8 mouse cellular contexts compared by ENCODE assay signal in the genomic region with DNA sequence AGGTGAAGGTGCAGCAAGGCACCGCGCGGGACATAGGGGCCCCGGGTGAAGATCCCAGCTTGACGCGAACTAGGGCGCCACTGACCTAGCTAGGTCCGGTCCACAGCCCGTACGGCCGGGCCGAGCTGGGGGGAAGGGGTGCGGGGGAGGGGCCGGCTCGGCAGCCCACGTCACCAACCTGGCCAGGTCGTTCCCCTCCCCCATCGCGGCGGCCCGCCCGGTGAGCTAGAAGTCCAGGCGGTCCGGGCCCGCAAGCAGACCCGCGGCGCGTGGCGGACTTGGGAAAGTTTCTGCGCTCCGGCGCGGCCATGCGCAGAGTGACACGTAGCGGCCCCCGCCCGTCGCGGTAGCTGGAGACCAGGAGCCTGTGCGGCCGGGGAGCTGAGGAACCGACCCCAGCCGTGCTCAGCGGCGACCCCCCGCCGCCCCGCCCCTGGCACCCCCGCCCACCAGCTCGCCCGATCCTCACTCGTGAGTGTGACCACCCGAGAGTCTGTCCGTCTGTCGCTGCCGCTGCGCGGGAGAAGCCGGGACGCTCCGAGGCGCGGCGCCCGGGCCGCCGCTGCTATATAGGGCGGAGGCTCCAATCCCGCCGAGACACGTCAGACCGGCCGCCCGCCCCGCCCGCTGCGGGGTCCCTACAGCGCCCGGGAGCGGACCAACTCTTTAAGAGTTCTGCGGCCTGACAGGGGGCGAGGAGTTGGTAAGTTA. TPM values are rescaled to one million over a fixed set of nuclear protein-coding genes. Genes with fewer than 3 reads are reported as not detected.
DNase-seq lines count a peak whose midpoint lies in the region; ATAC-seq and TF ChIP-seq lines count a peak whose summit lies in the region.

No protein-coding gene starts in this region.

- no peak for DNase-seq in cerebellum, adult 8-10 months
- DNase-seq in heart, adult 2 months: peak; percentile 90
- peak; percentile 72 to 76 for DNase-seq in kidney, adult 8-10 months
- peak; percentile 59 to 73 for DNase-seq in spleen, adult 18-20 months

- no peak for TF ChIP-seq CTCF in heart, adult 2 months (IDR thresholded peaks at IDR 0.05)

- WGBS in embryonic facial prominence, embryonic 12.5 days: under 1% methylated on average over 84 of the region's 84 CpGs
- WGBS in heart, adult 2 months: under 1% methylated on average over 78 of the region's 84 CpGs
- WGBS in limb, embryonic 13.5 days: under 1% methylated on average over 84 of the region's 84 CpGs
- under 1% methylated on average over 67 of the region's 84 CpGs for WGBS in midbrain, embryonic 15.5 days

- peak overlapping the region; percentile 91 for H3K4me3 ChIP-seq in embryonic facial prominence, embryonic 12.5 days
- H3K4me3 ChIP-seq in heart, adult 2 months: peak overlapping the region; percentile 99
- H3K4me3 ChIP-seq in limb, embryonic 13.5 days: peak overlapping the region; percentile 93
- peak overlapping the region; percentile 62 for H3K4me3 ChIP-seq in midbrain, embryonic 15.5 days

- ATAC-seq in cerebellum, adult (ENCODE audit: insufficient number of reproducible peaks, low FRiP score, low TSS enrichment): peak; percentile 71
- peak; percentile 90 for ATAC-seq in embryonic facial prominence, embryonic 12.5 days (ENCODE audit: insufficient number of reproducible peaks, insufficient read depth, low FRiP score, low TSS enrichment)
- ATAC-seq in limb, embryonic 13.5 days (ENCODE audit: low FRiP score, low read depth): peak; percentile 94
- peak; percentile 89 for ATAC-seq in midbrain, embryonic 15.5 days (replicated peaks)

- TF ChIP-seq POLR2A in heart, adult 2 months (IDR thresholded peaks at IDR 0.05; ENCODE audit: insufficient read depth, low read depth, low read length): peak; percentile 74

- TF ChIP-seq EP300 in heart, adult 2 months (IDR thresholded peaks at IDR 0.05; ENCODE audit: insufficient read depth, low read depth, low read length): no peak

- H3K4me1 ChIP-seq in embryonic facial prominence, embryonic 12.5 days: peaks cover 19% of the 10 kb centered on the region
- H3K4me1 ChIP-seq in heart, adult 2 months (ENCODE audit: control insufficient read depth, insufficient read depth, low read length): peaks cover 7% of the 10 kb centered on the region
- peaks cover 26% of the 10 kb centered on the region for H3K4me1 ChIP-seq in limb, embryonic 13.5 days
- peaks cover 16% of the 10 kb centered on the region for H3K4me1 ChIP-seq in midbrain, embryonic 15.5 days

- H3K4me2 ChIP-seq in embryonic facial prominence, embryonic 12.5 days (replicated peaks): peak overlapping the region; percentile 56
- peak overlapping the region; percentile 74 for H3K4me2 ChIP-seq in limb, embryonic 13.5 days (replicated peaks)
- peak overlapping the region; percentile 96 for H3K4me2 ChIP-seq in midbrain, embryonic 15.5 days

- H3K36me3 ChIP-seq in embryonic facial prominence, embryonic 12.5 days: peaks cover 16% of the 10 kb centered on the region
- peaks cover 19% of the 10 kb centered on the region for H3K36me3 ChIP-seq in heart, adult 2 months (ENCODE audit: control insufficient read depth, insufficient read depth, low read length)
- peaks cover 22% of the 10 kb centered on the region for H3K36me3 ChIP-seq in limb, embryonic 13.5 days
- no peaks in the 10 kb centered on the region for H3K36me3 ChIP-seq in midbrain, embryonic 15.5 days (replicated peaks)

- intact Hi-C loops in heart, adult 2 months (cut with DNase I): loop anchor here (1.0 to 10.0 kb wide), 3 partner anchors 33 to 310 kb away; a partner anchor contains a TSS

- no peaks in the 10 kb centered on the region for H3K9me3 ChIP-seq in embryonic facial prominence, embryonic 12.5 days
- no peaks in the 10 kb centered on the region for H3K9me3 ChIP-seq in limb, embryonic 13.5 days
- no peaks in the 10 kb centered on the region for H3K9me3 ChIP-seq in midbrain, embryonic 15.5 days

- H3K9ac ChIP-seq in embryonic facial prominence, embryonic 12.5 days: peak overlapping the region; percentile 85
- peak overlapping the region; percentile 97 for H3K9ac ChIP-seq in heart, adult 2 months (ENCODE audit: low read depth, low read length)
- peak overlapping the region; percentile 91 for H3K9ac ChIP-seq in limb, embryonic 13.5 days
- peak overlapping the region; percentile 55 for H3K9ac ChIP-seq in midbrain, embryonic 15.5 days

- H3K27ac ChIP-seq in embryonic facial prominence, embryonic 12.5 days: peak overlapping the region; percentile 87
- H3K27ac ChIP-seq in heart, adult 2 months: peak overlapping the region; percentile 96
- H3K27ac ChIP-seq in limb, embryonic 13.5 days: peak overlapping the region; percentile 95
- peak overlapping the region; percentile 51 for H3K27ac ChIP-seq in midbrain, embryonic 15.5 days

- H3K27me3 ChIP-seq in embryonic facial prominence, embryonic 12.5 days: no peaks in the 10 kb centered on the region
- no peaks in the 10 kb centered on the region for H3K27me3 ChIP-seq in heart, adult 2 months (ENCODE audit: control insufficient read depth, insufficient read depth, low read length)
- no peaks in the 10 kb centered on the region for H3K27me3 ChIP-seq in limb, embryonic 13.5 days
- no peaks in the 10 kb centered on the region for H3K27me3 ChIP-seq in midbrain, embryonic 15.5 days (replicated peaks)

- H3K79me2 ChIP-seq in heart, adult 2 months (replicated peaks; ENCODE audit: control insufficient read depth, insufficient read depth, low read length): peaks cover 7% of the 10 kb centered on the region

RNA-seq across cellular contexts. Expression of a gene that starts 33.3 kb away (rescaled TPM):
- polyA plus RNA-seq in embryonic facial prominence, embryonic 12.5 days (2016; fragmentation: Nextera tagmentation; extraction: Ambion mirVana): 134 and 139 TPM in 2 replicates
- 100 to 1,000 TPM; 507 to 604 TPM for total RNA-seq in heart, adult 2 months (2021)
- polyA plus RNA-seq in heart, adult 2 months (2012; rRNA removed): 131 and 247 TPM in 2 replicates
- polyA plus RNA-seq in limb, embryonic 13.5 days (2015; fragmentation: Nextera tagmentation; extraction: Ambion mirVana): 185 and 201 TPM in 2 replicates
- 70.9 and 71.1 TPM in 2 replicates for polyA plus RNA-seq in midbrain, embryonic 15.5 days (2015; fragmentation: Nextera tagmentation; extraction: Ambion mirVana)
